Mouse (Mus musculus) testis, adult 2 months (tissue): ENCODE data around the gene Ttll4.

Experiments
- CTCF ChIP-seq: fragments of 200-500 bp; IDR thresholded peaks from 2 replicates; pipeline ENCODE4 v1.5.1; 2012; ENCODE audit warnings: low read depth, mild to moderate bottlenecking, inconsistent platforms, low read length, moderate library complexity; ENCODE audit not compliant: control insufficient read depth, insufficient read depth, insufficient replicate concordance
- POLR2A ChIP-seq: fragments of 200-500 bp; IDR thresholded peaks from 2 replicates; pipeline ENCODE4 v1.6.1; 2012; ENCODE audit warnings: low read depth, mild to moderate bottlenecking, inconsistent platforms, low read length, moderate library complexity; ENCODE audit not compliant: control insufficient read depth

- TF ChIP-seq CTCF = no peak
- TF ChIP-seq POLR2A = no peak
These were observed 814 bp downstream of the Ttll4 start for GRCm38 (mm10) chr1:74662253-74662865.
